Mouse (Mus musculus) lung, postnatal 0 days (tissue): Measurements from ENCODE around the gene Shroom1.

ENCODE experiments used
- CTCF ChIP-seq: IDR thresholded peaks from 2 replicates; pipeline ENCODE4 v1.5.1; 2016; ENCODE audit warnings: antibody characterized with exemption, mild to moderate bottlenecking
- EP300 ChIP-seq: IDR thresholded peaks from 2 replicates; pipeline ENCODE4 v1.6.1; 2016; ENCODE audit warnings: antibody characterized with exemption, mild to moderate bottlenecking, control low read depth

GRCm38 (mm10) chr11:53485719-53486118, 28.7 kb downstream of the Shroom1 start:
- TF ChIP-seq CTCF: peak; percentile 63
- TF ChIP-seq EP300: no peak
